Mouse (Mus musculus): ENCODE results near the gene Kcnip3.

Kcnip3 gene

DNA sequence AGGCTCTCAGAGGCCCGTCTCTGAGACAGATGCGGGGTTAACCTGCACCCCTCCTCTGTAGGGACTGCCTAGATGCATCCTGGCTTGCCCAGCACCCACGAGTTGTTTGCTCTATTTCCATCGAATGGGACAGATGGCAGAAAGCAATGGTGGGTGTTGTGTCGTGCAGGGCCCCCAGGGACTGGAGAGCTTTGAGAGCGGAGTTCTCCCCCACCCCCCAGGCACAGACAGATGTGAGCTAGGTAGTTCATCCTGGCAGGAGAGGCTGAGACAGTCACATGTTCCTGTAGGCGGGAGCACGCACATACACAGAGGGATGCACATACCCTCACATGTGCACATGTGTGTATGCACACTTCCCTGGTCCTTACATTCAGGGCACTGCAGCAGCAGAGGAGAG is 4.8 kb downstream of the Kcnip3 start:
- DNase-seq, result no peak

DNA sequence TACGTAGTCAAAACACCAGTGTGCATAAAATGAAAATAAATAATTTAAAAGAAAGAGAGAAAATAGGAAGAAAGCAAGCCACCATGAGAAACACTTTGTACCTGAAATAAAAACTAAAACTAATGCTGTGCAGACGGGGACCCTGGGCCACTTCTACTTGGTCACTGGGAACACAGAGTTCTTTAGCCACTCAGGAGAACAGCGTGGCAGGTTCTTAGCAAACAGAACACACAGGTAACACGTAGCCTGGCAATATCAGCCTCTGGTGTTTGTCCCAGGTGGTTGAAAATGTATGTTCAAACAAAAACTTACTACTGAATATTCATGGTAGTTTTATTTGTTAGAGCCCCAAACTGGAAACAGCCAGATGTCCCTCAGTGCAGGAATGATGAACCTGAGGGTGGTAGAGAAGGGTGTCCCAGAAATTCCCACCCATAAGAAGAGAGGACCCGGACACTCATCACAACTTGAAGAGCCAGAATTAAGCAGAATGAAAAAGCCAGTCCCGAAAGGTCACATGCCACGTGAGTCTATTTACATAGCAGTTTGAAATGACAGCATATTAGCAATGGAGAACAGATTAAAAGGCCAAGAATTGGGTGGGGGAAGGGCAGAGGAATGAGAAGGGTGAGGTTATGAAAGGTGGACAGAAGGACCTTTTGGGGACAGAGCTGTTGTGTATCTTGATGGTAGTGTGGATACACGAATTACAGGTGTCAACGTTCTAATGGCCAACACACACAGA is 7.3 kb downstream of the Kcnip3 start:
- DNase-seq, result no peak

DNA sequence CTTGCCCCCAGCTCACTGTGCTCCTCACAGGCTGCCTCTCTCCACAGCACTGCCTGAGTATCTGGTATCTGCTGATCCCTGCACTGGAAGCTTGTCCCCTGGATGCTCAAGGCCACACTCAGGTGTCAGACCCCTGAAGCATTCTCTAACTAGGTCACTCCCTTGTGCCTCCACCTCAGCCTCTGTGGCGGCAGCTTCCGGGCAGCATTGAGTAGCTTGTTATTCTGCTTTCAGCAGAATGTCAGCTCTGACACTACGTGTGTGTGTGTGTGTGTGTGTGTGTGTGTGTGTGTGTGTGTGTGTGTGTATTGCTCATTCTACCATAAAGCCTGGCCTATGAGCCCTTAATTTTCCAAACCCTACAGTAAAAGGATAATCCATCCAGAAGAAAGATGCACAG is 8.7 kb downstream of the Kcnip3 start:
- no peak for DNase-seq

DNA sequence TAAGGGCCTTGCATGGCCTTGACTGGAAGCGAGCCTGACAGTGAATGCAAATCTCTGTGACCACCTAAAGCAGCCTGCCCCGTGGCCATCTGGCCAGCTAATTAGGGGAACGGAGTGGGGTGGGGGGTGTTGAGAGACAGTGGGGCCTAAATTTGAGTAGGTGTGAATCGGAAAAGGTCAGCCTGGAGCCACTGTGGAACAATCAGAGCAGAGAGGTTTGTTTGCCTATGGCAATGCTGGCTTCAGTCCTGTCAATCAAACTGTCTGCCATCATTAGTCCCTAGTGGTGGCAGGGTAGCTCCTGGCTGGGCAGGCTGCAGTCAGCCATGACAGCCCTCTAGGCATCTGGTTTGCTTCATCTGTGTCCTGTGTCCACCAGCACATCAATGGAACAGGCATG is 10.5 kb downstream of the Kcnip3 start:
- peak; percentile 61 to 72 for DNase-seq

DNA sequence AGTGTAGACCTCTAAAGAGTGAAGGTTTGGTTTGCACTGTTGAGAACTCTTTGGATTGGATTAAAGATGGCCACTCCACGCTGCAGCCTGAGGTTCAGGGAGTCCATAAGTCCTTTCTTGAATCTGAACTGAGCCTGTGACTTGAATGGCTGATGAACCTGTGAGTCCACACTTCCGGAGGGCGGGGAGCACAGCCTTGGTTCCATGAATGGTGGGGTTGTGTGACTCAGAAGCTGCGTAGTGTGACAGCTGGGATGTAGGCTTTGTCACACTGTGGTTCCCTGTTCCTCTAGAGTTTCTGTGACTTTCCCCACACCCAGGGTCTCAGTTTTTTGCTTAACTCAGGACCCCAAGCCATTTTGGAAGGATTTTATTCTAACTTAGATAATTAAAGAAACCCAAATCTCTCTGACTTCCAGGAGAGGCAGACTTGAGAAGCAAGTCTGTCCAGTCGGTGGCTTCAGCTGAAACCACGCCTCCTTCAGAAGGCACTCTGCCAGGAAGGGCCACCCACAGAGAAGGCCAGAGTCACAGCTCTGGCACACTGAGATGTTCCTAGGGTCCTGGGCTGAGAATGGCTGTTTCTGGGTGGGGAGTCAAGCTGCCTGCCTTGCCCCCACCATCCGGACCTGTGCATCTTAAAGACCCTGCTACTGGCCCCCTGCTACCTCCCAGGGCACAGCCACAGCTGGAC is 13.8 kb downstream of the Kcnip3 start:
- DNase-seq, result peak; percentile 75 to 85

DNA sequence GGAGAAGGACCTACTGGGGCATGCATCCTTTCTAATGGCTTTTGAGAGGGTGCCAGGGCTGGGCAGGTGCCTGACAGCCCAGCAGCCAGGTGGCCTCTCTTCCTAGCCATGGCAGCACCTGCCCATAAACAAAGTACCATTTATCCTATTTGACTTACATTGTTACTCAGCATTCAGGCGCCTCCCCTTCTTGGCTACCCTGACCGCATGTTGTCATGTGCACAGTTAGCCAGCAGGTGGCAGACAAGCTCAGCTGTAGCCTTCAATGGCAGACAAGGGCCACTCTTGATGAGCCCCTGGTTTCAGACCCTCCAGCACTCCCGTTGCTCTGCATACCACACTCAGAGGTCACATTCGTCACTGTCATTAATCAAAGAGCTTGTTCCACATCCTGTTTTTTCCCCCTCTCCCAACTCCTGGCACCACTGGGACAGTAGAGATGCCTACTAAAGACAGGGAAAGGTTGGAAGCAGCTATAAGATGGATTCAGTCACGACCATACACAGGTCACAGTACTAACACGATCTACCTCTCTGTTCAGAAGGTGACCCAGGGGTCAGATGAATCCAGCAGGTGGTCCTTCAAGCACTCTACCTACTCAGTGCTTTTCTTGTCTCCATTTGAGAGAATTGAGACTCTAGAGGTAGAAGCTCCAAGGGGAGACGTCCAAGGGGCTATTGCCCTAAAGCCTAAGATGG is 14.7 kb downstream of the Kcnip3 start:
- peak; percentile 94 for DNase-seq

DNA sequence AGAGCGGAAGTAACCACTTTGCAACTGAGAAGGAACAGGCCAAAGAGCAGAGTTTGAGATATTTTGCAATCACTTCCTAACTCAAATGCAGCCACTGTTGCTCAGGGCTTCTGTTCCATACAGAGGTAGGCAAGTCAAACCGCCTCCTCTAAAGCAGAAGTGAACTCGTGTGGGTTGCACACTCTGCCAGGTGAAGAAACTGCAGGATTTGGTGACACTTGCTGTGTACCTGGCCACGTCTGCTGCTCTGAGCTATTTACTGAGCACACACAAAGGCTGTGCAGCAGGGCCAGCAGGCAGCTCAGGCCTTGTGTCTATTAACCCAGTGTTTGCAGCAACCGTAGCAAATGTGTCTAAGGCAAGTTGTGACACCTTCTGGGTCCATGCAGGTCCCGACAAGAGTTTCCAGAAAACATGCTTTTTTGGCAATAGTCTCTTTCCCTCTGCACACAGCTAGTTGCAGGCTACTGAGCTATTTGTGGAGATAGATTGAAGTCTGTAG is 15.7 kb downstream of the Kcnip3 start:
- DNase-seq, result no peak

DNA sequence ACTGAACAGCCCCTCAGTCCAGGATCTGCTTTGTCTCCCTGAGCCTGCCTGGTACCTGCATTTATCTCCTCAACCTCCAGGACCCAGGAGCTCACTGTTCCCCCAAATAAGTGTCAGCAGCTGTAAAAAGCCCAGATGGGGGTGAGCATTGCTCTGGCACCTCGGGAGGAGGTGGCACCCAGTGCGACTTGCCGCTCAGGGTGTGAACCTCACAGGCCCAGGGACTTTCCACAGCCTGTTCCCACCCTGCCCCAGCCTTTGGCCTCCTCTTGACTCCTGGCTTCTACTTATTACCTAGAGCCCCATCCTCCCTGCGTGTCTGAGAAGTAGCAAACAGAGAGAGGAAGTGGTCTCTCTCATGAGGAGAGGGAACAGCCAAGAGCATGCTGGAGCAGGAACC is 16.7 kb downstream of the Kcnip3 start:
- peak in 1 of 2 experiments; percentile 9 for DNase-seq

DNA sequence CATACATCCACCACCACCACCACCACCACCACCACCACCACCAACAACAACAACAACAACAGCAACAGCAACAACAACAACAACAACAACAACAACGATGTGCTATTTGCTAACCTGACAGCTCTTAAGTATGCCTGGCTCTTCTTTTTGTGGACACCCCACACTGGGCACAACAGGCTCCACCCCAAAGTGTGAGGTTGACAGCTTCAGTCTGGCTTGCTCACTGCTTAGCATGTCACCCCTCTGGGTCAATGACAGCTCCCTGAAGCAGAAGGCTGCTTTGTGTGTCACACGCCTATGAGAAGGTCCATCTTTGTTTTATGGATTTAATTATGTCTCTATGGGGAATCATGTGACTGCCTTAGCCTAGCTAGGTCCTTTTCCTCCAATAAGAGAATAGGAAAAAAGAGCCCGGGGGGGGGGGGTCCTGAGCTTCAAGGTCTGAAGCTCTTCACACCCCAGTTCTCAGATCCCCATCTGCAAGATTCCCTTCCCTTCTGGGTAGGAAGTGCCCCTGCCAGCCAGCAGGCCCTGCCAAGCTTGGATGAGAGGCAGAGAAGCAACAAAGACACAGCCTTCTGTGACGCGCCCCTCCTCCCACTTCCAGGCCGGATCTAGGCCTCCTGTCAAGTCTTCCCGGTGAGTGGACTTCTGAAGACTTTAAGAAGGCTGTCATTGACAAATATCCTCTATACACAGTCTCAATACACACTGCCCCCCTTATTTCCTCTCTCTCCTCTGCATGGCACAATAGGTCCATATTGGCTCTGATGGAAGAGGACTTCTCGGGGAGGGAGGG is 17.9 kb downstream of the Kcnip3 start:
- DNase-seq, result peak; percentile 82 to 88

DNA sequence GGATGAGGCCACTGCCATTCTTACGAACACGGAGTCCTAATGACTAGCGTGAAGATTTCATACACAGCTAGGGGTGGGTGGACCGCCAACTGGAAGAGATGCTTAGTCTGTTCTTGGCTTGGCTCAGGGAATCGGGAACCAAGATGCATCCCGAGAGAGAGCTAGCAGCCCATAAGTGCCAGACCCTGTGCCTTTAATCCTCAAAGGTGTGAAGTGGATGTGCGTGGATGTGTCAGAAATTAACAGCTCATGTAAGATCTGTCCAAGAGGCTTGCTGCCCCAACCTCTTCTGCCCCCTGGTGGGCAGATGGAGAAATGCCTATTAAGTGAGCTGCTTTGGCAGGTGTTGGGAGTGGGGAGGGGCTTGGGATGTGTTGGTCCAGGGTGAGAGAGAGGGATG is 20.8 kb downstream of the Kcnip3 start:
- peak; percentile 84 to 87 for DNase-seq

DNA sequence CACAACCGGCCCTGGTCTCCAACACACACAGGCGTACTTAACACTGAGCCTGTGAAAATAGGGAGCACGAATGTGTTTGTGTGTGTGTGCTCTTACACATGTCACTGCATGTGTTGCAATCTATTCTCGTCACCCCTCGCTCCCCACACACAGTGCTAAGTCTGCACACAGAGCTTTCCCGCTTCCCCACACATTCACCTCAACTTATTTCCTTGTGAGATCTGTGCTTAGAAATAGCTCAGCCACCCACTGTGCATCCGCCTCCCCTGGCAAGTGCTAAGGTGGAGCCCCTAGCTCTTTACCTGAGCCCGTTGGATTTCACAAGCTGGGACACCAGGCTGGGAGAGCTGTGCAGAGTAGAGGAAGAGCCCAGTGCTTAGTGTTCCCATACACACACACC is 23.1 kb downstream of the Kcnip3 start:
- DNase-seq, result no peak

DNA sequence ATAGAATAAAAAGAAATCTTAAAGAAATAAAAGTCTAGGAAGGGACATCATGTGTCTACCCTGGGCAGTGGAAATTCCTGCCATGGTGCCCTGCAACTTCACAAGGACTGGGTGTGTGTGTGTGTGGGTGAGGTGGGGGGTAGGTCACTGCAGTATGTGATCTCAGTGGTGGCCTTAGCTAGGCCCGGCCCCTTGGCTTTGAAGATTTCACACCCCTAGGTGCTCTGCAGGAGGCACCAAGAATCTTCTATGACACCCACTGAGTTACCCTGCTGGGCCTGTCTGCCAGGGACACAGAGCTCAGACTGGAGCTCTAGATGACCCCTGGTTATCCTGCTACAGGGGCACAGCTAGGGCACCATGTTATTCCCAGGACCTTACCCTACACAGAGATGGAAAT is 25.6 kb downstream of the Kcnip3 start:
- DNase-seq, result no peak

DNA sequence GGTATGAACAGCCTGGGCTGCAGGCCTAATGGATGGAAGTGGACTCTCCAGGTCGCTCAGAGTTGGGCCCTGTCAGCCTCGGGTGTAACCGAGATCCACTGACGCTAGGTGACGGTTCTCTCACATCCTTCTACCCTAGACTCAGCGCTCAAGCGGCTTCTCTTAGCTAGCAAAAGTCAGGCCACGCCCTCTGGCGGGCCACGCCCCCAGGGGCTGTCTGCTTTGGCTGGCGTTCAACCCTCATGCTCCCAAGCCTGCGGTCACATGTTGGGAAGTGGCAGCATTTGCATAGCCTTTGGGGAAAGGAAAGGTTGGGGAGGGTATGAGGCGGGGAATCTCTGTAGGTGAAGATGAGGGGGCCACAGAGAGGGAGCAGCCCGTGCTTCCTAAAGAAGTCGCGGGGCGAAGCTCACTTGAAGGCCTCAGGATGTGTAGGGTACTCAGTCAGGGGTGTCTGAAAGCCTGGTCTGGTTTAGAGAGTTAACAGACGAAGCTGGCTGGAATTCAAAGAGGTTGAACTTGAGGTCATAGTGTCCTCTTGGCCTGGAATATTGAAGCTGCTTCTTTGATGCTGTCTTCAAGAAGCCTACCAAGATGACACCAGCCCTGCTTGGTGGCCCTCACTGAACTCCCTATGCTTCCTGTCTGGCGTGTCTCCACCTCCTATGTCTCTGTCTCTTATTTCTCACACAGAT is 37.3 kb downstream of the Kcnip3 start:
- DNase-seq, result peak; percentile 83 to 84

DNA sequence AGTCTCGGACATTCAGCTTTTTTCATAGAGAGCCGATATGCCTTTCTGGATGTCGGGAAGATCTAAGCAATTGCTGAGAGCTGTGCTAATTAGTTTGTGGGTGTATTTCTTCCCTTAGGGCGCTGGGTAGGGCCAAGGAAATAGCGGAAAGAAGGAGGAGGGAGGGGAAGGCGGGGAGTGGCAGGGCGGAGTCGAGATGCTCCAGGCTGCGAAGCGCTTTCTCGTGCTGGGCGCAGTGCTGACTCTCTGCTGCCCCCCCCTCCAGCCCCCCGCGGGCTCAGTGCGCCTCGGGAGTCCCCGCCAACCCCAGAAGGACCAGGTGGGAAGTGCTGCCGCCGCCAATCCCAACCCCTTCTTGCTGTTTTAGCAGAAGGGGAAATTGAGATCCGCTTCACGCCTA is 38.9 kb downstream of the Kcnip3 start:
- DNase-seq, result peak; percentile 35 to 54

DNA sequence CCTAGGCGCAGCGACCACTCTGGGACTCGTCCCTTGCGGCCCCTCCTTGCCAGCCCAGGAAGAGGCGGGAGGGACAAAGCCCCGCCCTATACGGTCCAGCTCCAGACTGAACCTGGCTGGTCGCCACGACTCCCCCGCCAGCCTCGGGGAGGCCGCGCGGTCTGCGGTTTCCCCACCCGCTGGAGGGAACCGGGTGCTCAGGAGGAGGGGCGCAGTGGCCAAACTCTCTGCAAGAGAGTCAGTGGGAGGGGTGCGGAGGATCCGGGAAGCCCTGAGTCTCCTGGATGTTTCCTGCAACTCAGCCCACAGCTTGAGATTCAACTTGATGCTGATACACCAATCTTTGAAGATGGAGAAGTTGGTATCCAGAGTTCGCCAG is 39.4 kb downstream of the Kcnip3 start:
- peak; percentile 53 to 72 for DNase-seq

DNA sequence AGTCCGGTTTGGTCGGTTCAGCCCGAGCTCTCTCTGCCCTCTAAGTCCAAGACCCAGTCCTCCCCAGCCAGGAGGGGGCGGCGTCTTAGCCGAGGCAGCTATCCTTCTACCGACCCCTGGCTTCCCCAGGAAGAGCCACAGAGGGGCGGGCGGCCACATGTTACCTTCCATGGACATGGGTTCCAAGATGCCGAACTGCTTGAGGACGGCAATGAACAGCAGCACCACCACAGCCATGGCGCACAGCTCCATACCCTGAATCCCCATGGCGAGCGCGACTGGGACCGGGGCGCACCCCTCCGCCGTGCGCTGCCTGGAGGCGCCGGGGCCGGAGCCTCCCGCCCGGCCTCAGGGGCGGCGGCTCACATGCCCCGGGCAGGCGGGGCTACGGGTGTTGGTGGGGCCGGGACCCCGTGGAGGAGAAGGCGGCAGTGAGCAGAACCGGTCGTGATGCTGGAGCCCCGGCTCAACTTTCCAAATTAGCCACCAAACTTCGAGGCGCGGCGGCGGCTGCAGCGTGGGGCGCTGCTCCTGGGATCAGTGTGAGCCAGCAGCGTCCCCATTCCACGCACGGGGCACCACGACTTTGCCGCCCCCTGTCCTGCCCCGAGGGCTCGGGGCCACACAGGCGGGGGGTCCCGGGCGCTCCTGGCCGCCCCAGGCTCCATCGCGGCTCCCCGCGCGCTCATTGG is 39.9 kb downstream of the Kcnip3 start:
- no peak for DNase-seq

DNA sequence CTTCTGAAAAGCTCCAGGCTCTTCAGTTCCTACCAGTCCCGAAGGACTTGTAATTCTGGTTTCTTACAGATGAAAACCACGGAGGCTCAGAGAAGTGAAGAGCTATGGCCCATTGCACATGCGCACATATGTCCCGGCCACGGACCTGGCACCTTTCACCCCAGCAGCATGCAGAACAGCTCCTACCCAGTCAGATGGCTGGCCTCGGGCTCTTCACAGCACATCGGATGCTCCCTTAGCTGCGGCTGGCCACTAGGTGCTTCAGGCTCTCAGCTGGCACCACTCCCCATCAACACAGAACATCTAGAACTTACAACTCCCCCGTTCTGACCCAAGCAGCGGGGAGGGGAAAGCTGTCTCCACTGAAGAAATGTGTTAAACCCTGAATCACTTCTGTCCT is 42.1 kb downstream of the Kcnip3 start:
- DNase-seq, result no peak

DNA sequence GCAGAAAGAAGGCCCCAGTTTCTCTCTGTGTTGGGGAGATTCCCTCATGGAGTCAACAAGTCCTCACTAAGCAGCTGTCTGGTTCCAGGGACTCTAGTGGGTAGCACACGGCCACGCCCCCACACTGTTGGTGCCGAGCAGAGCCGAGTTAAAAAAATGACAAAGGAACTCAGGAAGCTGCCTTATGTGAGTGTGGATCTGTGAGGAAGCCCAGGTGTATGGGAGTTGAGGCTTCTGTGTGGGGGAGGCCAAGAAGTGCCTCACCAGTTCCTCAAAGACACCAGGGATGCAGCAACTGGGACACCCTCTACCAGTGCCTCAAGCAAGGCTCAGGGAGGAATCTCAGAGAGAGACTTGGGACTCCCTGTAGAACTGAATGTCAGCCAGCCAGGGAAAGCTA is 42.7 kb downstream of the Kcnip3 start:
- DNase-seq, result no peak

DNA sequence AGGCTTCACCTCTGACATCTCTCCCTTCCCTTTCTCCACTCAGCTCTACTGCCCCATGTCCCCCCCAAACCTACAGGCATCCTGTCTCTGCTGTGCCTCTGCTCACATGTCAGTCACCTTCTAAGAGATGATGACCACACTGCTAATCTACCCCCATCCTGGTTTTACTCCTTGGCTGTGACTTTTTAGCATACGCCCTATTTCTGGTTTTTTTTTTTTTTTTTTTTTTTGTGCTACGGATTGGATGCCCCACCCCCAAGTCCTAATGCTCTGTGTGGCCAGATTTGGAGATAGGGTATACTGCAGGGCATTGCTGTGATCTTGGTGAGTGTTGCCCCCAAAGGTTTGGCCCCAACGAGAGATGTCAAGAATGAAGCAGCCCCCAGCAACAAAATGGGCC is 49.6 kb downstream of the Kcnip3 start:
- DNase-seq, result no peak

DNA sequence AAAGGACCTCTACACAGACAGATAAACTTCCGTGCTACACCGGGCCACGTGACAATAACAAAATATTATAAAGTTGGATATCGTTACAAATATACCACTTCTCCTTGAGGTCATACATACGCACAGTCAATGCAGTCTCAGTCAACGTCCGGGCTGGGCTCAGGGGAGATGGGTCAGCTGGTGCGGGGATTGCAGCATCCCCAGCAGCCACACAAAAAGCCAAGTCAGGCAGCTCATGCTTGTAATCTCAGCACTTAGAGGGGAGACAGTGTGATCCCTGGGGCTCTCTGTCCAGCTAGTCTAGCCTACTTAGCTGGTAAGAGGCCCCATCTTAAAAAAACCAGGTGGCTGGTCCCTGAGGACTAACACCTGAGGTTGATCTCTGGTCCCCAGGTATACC is 50.6 kb downstream of the Kcnip3 start:
- DNase-seq, result no peak

DNA sequence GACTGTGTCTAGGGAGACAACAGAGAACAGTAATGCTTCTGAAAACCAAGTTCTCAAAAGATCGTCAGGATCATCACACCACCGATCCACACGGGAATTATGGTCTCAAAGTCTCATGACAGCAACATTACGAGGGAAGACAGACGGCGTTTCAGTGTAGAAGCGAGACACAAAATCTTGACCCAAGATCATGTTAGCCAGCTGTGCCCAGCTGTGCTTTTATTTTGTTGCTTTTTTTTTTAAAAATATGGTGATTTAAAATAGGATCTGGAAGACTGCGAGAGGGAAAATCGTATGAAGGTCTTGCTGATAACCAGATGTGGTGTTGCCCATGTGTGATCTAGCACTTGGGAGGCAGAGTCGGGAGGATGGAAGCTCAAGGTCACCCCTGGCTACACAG is 51.2 kb downstream of the Kcnip3 start:
- no peak for DNase-seq

DNA sequence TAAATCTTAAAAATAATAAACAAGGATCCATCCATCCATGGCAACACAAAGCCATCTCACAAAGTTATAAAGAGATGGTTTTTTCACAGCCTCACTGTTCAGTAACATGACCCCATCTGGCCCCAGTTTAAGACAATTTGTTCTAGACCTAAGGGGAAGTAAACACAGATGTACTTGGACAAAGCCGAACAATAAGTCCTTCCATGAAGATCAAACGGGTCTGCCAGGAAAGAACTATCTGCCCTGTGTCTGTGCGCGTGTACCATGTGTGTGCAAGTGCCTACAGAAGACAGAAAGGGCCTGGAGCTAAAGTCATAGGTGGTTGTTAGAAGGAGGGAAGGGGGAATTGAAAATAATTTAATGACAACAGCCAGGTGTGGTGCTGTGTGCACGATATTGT is 51.7 kb downstream of the Kcnip3 start:
- no peak for DNase-seq

Data from cerebellum, postnatal 10 days (tissue).